Mouse (Mus musculus) lung, embryonic 14.5 days (tissue): ENCODE measurements around the gene Cntnap4. TPM values are rescaled to one million over a fixed set of nuclear protein-coding genes. Genes with fewer than 3 reads are reported as not detected.

Experiments
- ATAC-seq: fragments of 200-750 bp; cut with Nextera tagmentation; 2 replicates; pipeline ENCODE4 v1.8.0; 2017; ENCODE audit warnings: mild to moderate bottlenecking, moderate TSS enrichment, moderate library complexity; ENCODE audit not compliant: insufficient read depth
- DNase-seq: peaks from one replicate; pipeline ENCODE4 v3.0.0-alpha.2; 2015
- H3K27ac ChIP-seq: fragments of 300-500 bp; sonication (generic); 2 replicates; pipeline ENCODE4 v1.5.1; 2014; ENCODE audit warnings: low read depth, mild to moderate bottlenecking, moderate library complexity
- H3K27me3 ChIP-seq: fragments of 300-500 bp; sonication (generic); 2 replicates; pipeline ENCODE4 v1.6.1; 2014; ENCODE audit warnings: low read length, control low read depth; ENCODE audit not compliant: insufficient read depth
- H3K36me3 ChIP-seq: fragments of 300-500 bp; sonication (generic); 2 replicates; pipeline ENCODE4 v1.6.1; 2014; ENCODE audit warnings: control low read depth; ENCODE audit not compliant: insufficient read depth
- H3K4me1 ChIP-seq: fragments of 300-500 bp; sonication (generic); 2 replicates; pipeline ENCODE4 v1.6.1; 2014; ENCODE audit warnings: antibody characterized with exemption, control low read depth; ENCODE audit not compliant: insufficient read depth
- H3K4me2 ChIP-seq: fragments of 300-500 bp; sonication (generic); 2 replicates; pipeline ENCODE4 v1.6.1; 2014; ENCODE audit warnings: mild to moderate bottlenecking
- H3K4me3 ChIP-seq: fragments of 300-500 bp; sonication (generic); 2 replicates; pipeline ENCODE4 v1.5.1; 2014; ENCODE audit warnings: low read depth, low read length
- H3K9ac ChIP-seq: fragments of 300-500 bp; sonication (generic); 2 replicates; pipeline ENCODE4 v1.6.1; 2014
- H3K9me3 ChIP-seq: fragments of 300-500 bp; sonication (generic); 2 replicates; pipeline ENCODE4 v1.6.1; 2016; ENCODE audit warnings: low read depth, low read length, control low read depth
- CTCF ChIP-seq: IDR thresholded peaks from 2 replicates; pipeline ENCODE4 v1.5.1; 2016; ENCODE audit warnings: antibody characterized with exemption, low read depth
- WGBS: fragments of 180-500 bp; shearing (Covaris S2); extraction: QIAGEN DNeasy Blood & Tissue Kit; methylation state at CpG from one replicate; pipeline ENCODE4 v1.1.7; 2014; 5-methylcytosine and 5-hydroxymethylcytosine counted together
- polyA plus RNA-seq: library from polyadenylated mRNA; unstranded; fragments of >200 nt; fragmentation: Nextera tagmentation; extraction: Ambion mirVana; gene quantifications from 2 replicates; pipeline ENCODE4 v1.2.1, GENCODE M21; 2014

Cntnap4 gene
- polyA plus RNA-seq, 1 experiment from 2014 or later, result not detected

- peak overlapping the region; percentile 51 for H3K4me2 ChIP-seq
- 40% methylated on average over 14 of the region's 14 CpGs for WGBS
- H3K4me1 ChIP-seq, result no peaks in the 10 kb centered on the region
- H3K9me3 ChIP-seq, result no peaks in the 10 kb centered on the region
- no peak for TF ChIP-seq CTCF
- H3K27me3 ChIP-seq, result no peaks in the 10 kb centered on the region
- no peak overlapping the region for H3K27ac ChIP-seq
- no peaks in the 10 kb centered on the region for H3K36me3 ChIP-seq
- ATAC-seq (no peak), DNase-seq (no peak)
- no peak overlapping the region for H3K9ac ChIP-seq
- no peak overlapping the region for H3K4me3 ChIP-seq
These were observed 19.2 kb downstream of the Cntnap4 start for GRCm38 (mm10) chr8:112589052-112589389.

- 70% methylated on average over 15 of the region's 15 CpGs for WGBS
- Histone ChIP-seq H3K4me2 (no peak overlapping the region), H3K27ac (no peak overlapping the region), H3K9me3 (no peaks in the 10 kb centered on the region), H3K9ac (no peak overlapping the region), H3K36me3 (no peaks in the 10 kb centered on the region), H3K27me3 (no peaks in the 10 kb centered on the region), H3K4me1 (no peaks in the 10 kb centered on the region), H3K4me3 (no peak overlapping the region)
- no peak for DNase-seq
- no peak for ATAC-seq
- no peak for TF ChIP-seq CTCF
These were observed 26.4 kb downstream of the Cntnap4 start for GRCm38 (mm10) chr8:112596023-112596776.

- ATAC-seq (no peak), DNase-seq (no peak)
- Histone ChIP-seq H3K4me3 (no peak overlapping the region), H3K27me3 (no peaks in the 10 kb centered on the region), H3K9me3 (no peaks in the 10 kb centered on the region), H3K9ac (no peak overlapping the region), H3K36me3 (no peaks in the 10 kb centered on the region), H3K4me2 (no peak overlapping the region), H3K4me1 (no peaks in the 10 kb centered on the region), H3K27ac (no peak overlapping the region)
- no peak for TF ChIP-seq CTCF
- WGBS, result 87% methylated on average over 11 of the region's 11 CpGs
These were observed 30.1 kb downstream of the Cntnap4 start for GRCm38 (mm10) chr8:112599975-112600374.

- no peak overlapping the region for H3K4me2 ChIP-seq
- H3K27me3 ChIP-seq, result no peaks in the 10 kb centered on the region
- DNase-seq (no peak), ATAC-seq (no peak)
- no peaks in the 10 kb centered on the region for H3K4me1 ChIP-seq
- H3K9me3 ChIP-seq, result no peaks in the 10 kb centered on the region
- H3K4me3 ChIP-seq, result no peak overlapping the region
- no peaks in the 10 kb centered on the region for H3K36me3 ChIP-seq
- WGBS, result 79% methylated on average over 1 of the region's 1 CpGs
- no peak overlapping the region for H3K27ac ChIP-seq
- no peak for TF ChIP-seq CTCF
- H3K9ac ChIP-seq, result no peak overlapping the region
These were observed 31.3 kb downstream of the Cntnap4 start for GRCm38 (mm10) chr8:112601150-112601549.

GRCm38 (mm10) chr8:112610121-112610520 is 40.3 kb downstream of the Cntnap4 start:
- H3K27ac ChIP-seq, result no peak overlapping the region
- ATAC-seq (no peak), DNase-seq (no peak)
- no peaks in the 10 kb centered on the region for H3K36me3 ChIP-seq
- H3K4me3 ChIP-seq, result no peak overlapping the region
- TF ChIP-seq CTCF, result no peak
- no peak overlapping the region for H3K9ac ChIP-seq
- WGBS, result 69% methylated on average over 6 of the region's 6 CpGs
- H3K9me3 ChIP-seq, result no peaks in the 10 kb centered on the region
- H3K27me3 ChIP-seq, result no peaks in the 10 kb centered on the region
- H3K4me2 ChIP-seq, result no peak overlapping the region
- no peaks in the 10 kb centered on the region for H3K4me1 ChIP-seq

- WGBS, result 62% methylated on average over 7 of the region's 7 CpGs
- no peaks in the 10 kb centered on the region for H3K36me3 ChIP-seq
- H3K27ac ChIP-seq, result no peak overlapping the region
- no peaks in the 10 kb centered on the region for H3K4me1 ChIP-seq
- ATAC-seq (no peak), DNase-seq (no peak)
- H3K9ac ChIP-seq, result no peak overlapping the region
- H3K27me3 ChIP-seq, result no peaks in the 10 kb centered on the region
- H3K4me2 ChIP-seq, result no peak overlapping the region
- H3K4me3 ChIP-seq, result no peak overlapping the region
- TF ChIP-seq CTCF, result no peak
- H3K9me3 ChIP-seq, result no peaks in the 10 kb centered on the region
These were observed 58.9 kb downstream of the Cntnap4 start for GRCm38 (mm10) chr8:112628791-112629190.

- H3K27ac ChIP-seq, result no peak overlapping the region
- H3K9ac ChIP-seq, result no peak overlapping the region
- no peaks in the 10 kb centered on the region for H3K4me1 ChIP-seq
- no peaks in the 10 kb centered on the region for H3K9me3 ChIP-seq
- no peaks in the 10 kb centered on the region for H3K36me3 ChIP-seq
- H3K4me3 ChIP-seq, result no peak overlapping the region
- no peaks in the 10 kb centered on the region for H3K27me3 ChIP-seq
- H3K4me2 ChIP-seq, result no peak overlapping the region
- no peak for ATAC-seq
- TF ChIP-seq CTCF, result no peak
- WGBS, result 77% methylated on average over 4 of the region's 4 CpGs
- no peak for DNase-seq
These were observed 82.8 kb downstream of the Cntnap4 start for GRCm38 (mm10) chr8:112652657-112653056.
